Mouse (Mus musculus) hematopoietic stem cell, adult 5-6 weeks (primary cell): ENCODE results near the gene Sertad2. TPM values are rescaled to one million over a fixed set of nuclear protein-coding genes. Genes with fewer than 3 reads are reported as not detected.

Experiments
- ATAC-seq, 2 experiments: fragments of 125-278 bp in 1 of 2; replicated peaks in 1 of 2; 2 replicates each; pipeline ENCODE4 v1.8.0; 2016 to 2017; ENCODE audit warnings: inconsistent platforms in 2 of 2, mild to moderate bottlenecking in 2 of 2, moderate number of reproducible peaks in 2 of 2, low read depth in 1 of 2, moderate TSS enrichment in 1 of 2; ENCODE audit not compliant: low FRiP score in 2 of 2, poor library complexity in 2 of 2, severe bottlenecking in 2 of 2, insufficient read depth in 1 of 2, low TSS enrichment in 1 of 2
- total RNA-seq: library from RNA; stranded (forward); fragments of 172-1452, 232-1000 nt; gene quantifications from 2 replicates; pipeline ENCODE4 v1.2.3, GENCODE M21; 2017

The Sertad2 gene
- total RNA-seq, 1 experiment from 2014 or later: 23.3 TPM

DNA sequence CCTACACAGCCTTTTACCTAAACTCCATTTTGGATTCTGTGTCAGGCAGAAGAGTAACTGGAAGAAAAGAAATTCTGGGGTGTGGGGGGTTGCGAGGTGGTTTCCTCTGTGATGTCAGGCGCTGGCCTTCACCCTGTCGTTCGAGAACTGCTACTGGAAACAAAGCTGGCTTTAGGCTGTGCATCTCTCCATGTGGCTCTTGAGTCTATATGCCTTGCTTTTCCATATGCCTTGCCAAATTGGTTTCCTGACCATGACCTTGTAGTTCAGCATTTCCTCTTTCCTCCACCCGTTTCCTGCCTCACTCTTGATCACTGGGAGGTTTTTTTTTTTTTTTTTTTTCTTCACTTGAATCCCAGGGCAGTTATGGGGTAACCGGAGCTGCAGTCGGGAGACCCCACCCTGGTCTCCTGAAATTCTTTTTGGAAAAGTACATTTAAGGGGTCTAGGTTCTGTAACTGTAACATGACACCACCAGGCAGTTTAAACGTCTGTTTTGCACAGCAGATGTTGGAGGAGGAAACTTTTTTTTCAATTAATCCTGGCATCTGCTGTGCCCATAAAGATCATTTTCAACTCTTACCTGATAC lies 33.1 kb downstream of the Sertad2 start:
- ATAC-seq: peak; percentile 62 to 82

DNA sequence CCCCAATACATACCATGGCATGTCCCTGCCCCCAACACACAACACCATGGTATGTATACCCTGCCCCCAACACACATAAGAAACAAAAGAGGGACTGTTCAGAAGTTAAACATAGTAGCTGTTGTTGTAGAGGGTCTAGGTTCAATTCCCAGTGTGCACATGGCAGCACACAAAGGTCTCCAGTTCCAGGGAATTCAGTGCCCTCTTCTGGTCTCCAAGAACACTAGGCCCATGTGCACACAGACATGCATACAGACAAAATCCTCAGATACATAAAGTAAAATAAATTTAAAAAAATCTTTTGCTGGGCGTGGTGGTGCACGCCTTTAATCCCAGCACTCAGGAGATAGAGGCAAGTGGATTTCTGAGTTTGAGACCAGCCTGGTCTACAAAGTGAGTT lies 39.7 kb downstream of the Sertad2 start:
- ATAC-seq: no peak

DNA sequence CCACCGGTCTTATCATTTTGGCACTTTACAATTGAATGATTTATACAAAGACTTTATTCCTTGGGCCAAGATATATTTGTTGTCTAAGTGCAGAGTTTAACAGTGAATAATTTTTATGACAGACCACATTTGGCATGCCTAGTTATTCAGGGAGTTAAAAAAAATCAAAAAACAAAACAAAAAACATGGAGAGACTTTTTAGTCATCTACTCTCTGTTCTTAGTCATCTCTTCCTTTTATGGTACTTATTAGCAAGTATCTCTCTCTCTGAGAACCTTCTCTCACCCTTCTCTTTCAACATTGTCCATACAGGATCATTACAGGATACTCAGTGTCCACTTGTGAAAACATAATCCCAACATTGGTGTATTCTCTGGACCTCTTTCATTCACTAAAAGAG lies 42.2 kb downstream of the Sertad2 start:
- no peak for ATAC-seq

DNA sequence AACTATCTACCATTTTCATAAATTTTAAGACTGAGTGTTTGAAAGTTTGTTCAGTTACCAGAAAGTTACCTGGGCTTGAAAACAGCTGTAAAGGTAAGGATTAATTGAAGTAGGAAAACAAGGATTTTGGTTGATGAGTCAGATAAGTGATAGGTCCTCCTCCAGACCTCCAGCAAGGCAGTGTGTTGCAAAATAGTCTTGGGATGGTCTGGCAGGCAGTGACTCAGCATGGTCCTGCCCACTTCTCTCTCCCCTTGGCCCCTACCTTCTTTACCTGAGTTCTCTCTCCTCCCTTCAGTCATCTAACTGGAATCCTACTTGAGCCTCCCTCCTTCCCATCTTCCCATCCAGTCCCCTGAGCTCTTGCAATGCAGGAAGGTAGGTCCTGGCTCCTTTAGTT lies 43.1 kb downstream of the Sertad2 start:
- no peak for ATAC-seq

DNA sequence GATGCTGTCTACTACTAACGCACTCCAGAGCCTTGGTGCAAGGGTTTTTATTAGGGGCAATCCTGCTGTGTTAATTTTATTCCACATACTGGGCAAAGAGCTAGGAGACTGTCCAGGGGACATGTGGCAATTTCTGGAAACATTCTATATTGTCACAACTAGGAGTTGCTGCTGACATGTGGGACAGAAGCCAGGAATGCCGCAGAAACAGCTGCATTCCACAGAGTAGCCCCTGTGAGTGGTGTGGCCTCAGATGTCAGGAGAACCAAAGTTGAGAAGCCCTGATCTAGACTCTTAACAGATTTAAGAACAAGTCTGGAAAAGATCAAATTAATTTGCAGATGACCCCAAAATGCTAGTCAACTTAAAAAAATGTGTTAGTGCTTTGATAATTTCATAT lies 46.3 kb downstream of the Sertad2 start:
- ATAC-seq: no peak

DNA sequence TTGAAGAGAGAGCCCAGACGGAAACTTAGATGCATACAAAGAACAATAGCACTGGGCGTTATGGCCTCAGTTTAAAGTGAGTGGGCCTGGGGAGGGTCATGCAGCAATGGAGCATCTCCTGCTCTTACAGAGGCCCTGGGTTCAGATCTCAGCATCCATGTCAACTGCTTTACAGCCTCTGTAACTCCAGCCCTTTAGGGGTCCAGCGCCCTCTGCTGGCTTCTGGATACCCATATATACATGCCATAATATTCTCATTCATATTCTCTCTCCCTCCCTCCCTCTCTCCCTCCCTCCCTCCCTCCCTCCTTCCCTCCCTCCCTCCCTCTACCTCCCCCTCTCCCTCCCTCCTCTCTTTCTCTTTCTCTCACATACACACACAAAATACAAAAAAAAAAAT lies 49.0 kb downstream of the Sertad2 start:
- no peak for ATAC-seq

DNA sequence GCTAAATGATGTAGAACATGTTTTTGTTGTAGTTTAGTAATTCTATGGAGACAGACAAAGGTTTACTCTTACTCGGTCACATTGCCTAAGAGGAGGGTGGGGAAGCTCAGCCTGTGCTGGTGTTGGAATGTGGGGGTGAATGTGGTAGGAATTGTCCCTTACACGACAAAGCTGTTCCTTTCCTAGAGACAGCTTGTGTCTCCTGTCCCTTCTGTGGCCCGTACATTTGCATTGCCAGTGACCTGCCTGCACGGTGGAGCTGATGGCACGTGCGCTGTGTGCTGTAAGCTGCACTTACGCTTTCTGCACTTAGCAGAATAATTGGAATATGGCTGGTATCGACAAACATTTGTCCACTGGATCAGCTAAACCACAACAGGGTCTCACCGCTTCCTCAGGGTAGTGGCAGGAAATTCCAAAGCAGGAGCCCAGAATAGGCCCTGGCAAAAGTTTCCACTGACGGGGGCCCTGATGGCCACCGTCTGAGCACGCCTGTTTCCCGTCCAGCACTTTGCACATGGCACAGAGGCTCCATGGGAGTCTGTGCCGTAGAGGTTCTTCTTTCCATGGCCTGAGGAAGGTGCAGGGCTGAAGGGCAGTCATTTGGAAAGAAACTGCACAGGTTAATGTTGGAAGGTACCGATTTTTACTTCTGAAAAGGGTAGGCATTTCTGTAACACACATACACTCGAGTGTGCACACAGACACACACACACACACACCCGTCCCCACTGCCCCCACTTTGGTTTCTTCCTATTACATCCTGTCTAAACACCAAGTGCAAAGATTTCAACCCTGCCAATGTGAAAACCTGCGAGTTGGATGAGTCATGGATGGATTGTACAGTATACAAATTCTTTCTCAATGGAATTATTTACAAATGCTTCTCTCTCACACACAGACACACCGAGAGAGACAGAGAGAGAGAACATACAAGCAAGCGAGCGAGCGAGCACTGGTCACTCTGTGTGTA lies 51.5 kb downstream of the Sertad2 start:
- peak in 1 of 2 experiments; percentile 17; a peak in 1 of 4 replicates for ATAC-seq

DNA sequence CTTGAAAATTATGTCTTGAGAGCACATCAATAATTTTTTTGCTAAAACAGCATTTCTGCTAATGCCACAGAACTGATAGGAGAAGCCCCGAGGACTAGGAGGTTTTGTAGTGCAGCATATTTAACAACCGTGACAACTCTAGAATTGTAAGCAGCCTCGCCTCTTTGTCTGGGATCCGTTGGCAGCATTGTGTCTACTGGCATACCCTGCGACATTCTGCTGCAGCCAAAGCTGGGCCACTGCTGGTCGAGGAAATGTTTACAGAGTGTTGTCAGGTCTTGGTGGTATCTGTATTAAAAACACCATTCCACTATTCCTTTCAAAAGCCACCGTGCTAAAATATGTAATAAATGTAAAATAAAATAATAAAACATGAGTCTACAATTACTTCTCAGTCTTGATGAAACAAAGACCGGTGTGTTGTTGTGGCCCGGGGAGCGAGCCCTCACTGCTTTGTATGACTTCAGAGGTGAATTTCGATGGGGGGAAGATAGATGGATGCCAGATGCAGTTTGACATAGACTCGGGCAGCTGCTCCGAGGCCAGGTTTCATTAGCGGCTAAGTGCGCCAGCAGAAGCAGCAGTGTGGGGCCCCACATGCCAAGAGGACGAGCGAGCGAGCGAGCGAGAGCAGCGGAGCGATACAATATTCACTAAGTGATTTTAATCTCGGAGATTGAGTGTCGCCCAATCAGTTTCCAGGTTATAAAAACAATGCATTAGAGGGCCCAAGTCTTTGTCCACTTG lies 60.2 kb downstream of the Sertad2 start:
- ATAC-seq: no peak

DNA sequence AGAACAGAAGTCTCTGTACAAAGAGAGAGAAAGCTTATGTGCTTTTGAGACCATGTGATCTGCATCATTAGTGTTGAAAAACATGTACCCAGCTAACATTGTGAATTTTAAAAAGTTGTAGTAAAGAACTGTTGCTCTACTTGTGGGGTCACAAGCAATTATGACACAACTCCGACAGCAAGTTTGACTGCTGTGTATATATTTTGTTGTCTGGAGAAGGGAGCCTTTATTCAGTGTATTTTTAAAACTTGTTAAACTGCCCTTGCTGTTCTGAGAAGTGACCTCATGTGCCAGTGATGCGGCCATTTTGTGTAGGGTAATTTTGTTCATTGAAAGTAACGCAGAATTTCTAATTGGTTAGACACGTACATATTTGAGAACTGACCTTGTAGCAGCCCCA lies 61.1 kb downstream of the Sertad2 start:
- no peak for ATAC-seq

DNA sequence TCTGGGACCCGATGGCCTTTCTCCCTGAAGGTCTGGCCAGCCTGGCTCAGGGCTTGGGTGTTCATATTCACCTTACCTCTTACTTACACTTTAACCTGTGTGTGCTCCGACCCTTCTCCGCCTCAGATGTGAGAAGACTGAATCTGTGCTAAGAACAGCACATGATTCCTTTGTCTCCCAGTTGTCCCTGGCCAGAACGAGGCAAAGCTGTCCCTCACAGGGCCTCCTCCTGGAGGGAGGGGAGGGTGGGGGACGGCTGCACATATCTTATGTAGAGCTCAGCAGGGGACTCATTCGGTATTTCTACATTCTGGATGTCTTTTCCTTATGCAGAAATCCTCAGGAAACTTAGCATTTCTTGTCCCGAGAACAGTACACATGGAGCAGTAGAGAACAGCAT lies 62.6 kb downstream of the Sertad2 start:
- ATAC-seq: no peak

DNA sequence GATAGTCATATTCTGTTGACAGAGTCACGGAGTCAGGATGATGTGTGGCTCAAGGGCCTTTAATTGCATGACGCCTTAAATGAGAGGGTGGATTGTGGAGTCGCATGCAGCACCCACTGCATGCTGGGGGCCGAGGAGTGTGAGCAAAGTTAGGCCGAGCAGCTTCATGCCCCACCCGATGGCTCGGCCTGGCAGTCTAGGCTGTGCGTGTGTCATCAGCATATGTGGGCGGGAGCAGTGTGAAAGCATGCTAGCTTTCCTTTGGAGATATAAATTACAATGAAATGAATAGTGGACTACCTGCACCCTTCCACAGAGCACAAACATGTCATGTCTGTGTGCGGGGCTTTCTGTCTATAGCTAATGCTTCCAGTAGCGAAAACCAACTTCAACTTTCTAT lies 65.4 kb downstream of the Sertad2 start:
- ATAC-seq: no peak

DNA sequence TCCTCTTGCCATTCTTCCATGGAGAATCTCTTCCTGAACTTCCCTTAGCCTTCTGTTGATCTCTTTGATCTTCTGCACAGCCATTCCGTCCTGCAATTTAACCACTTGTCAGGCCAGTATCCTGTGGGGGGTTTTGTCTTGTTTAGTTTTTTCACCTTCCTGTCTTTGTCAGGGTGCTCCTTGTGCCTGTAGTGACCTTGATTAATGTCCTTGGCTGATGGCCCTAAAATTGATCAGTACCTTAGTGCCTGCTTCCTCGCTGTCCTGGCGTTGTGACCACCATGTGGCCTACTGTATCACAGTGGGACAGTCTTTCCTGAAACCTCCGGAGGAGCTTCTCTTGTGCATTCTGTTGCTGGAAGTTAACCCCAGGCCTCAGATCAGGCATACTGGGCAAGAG lies 70.2 kb downstream of the Sertad2 start:
- no peak for ATAC-seq

DNA sequence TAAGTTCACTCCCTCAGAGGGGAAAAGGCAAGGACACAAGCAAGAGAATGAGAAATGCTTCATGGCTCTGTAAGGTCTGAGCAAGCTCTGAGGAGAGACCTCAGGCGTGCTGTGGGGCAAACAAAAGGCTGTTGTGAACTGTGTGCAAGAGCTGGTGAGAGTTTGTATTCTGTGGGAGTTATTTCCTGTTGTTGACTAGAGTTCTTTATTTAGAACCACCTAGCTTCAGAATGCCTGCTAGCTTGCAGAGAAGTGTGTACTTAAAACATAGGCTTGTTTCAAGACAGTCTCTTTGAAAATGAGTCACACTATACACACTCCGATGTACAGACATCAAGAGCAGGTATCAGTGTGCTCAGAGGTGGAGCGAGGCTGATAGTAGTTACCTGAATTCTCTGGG lies 73.0 kb downstream of the Sertad2 start:
- ATAC-seq: no peak

DNA sequence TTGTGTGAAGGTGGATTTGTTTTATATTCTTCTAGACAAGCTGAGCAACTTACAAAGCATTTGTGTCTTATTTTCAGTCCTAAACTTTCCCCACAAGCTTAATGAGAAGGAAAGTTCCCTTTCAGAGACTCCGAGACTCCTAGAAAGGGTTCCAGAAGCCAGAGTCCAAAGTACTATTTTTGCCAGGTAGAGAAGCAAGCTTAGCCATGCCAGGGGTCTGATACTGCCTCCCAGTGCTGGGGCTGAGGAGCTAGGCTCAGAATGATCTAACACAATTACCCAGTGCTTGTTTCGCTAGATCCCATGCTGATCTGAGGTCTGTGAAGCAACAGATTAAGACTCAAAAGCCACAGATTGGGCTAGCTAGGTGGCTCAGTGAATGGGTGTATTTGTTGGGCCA lies 84.1 kb downstream of the Sertad2 start:
- no peak for ATAC-seq

DNA sequence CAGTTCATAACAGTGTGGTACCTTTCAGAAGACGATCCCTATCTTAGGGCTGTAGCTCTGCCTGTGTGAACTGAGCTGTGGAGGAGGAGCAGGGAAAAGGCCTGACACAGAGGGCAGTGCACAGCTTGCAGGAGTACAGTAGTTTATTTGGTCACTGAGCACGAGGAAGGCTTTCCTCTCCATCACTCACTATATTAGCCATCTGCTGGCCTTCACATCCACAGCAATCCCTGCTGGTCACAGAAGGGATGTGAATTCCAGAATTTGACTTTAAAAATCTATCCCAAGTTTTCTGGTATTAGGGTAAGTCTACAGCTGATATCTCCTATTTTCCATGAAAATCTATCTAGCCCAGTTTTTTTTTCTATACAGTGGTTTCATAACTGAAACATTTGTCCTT lies 85.2 kb downstream of the Sertad2 start:
- no peak for ATAC-seq

DNA sequence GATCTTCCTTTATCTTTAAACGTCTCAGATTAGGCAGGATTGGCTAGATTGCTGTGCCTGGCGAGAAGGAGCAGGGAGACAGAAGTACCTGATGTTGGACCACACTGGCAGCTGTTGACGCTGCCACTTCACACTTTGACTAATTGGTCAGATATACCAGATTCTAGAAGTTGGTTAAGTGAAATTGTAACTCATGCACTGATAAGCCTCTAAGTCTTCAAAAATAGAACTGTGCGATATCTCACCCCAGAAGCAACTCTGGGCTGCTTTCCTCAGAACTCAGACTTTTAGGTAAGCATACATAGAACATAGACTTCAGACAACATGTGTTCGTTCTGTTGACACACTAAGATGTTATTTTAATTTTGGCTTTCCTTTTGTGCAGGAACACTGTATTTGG lies 86.6 kb downstream of the Sertad2 start:
- no peak for ATAC-seq

DNA sequence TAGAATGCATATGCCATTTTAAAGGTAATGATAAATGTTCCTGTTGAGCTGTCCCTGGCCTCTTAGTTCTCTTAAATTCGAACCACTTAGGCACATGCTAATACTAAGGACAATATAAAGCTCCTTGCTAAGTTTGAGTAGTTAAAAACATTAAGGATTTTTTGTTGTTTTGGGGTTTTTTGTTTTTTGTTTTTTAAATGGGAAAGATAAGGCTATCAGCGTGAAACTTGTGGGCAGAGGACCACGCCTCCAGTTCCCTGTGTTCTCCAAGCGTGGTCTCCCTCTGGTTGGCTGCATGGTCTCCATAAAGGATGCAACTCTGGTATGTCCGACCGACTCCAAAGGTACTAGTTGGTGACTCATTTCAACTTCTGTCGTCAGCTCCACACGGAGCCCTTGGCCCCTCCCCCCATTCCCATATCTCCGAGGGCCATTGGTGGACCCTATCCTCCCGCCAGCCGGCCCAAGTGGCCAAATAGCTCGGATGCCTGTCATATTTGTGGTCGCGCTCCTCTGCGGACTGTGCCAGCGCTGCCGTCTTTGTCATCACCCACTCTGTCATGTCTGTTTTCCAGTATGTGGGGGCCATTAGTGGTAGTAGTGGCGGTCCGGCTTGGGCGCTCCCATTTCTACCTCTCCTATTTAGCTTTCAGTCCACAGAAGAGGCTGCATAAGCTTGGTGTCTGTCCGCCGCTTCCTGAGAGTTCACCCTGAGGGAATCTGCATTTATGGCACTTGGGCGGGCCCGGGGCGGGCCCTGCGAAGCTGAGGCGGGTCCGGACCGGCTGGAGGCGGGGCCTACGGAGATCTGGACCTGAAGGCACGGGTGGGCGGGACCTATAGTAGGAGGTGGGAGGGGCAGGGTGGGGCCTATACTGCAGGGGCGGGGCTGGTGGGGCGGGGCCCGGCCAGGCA lies 88.2 kb downstream of the Sertad2 start:
- ATAC-seq: peak; percentile 75 to 82
